Mouse (Mus musculus): Measurements from ENCODE around the gene Efnb1. TPM values are rescaled to one million over a fixed set of nuclear protein-coding genes. Genes with fewer than 3 reads are reported as not detected.

Gene Efnb1
- total RNA-seq, 2 experiments from 2014 or later: 1.00 to 1.2 TPM

DNA sequence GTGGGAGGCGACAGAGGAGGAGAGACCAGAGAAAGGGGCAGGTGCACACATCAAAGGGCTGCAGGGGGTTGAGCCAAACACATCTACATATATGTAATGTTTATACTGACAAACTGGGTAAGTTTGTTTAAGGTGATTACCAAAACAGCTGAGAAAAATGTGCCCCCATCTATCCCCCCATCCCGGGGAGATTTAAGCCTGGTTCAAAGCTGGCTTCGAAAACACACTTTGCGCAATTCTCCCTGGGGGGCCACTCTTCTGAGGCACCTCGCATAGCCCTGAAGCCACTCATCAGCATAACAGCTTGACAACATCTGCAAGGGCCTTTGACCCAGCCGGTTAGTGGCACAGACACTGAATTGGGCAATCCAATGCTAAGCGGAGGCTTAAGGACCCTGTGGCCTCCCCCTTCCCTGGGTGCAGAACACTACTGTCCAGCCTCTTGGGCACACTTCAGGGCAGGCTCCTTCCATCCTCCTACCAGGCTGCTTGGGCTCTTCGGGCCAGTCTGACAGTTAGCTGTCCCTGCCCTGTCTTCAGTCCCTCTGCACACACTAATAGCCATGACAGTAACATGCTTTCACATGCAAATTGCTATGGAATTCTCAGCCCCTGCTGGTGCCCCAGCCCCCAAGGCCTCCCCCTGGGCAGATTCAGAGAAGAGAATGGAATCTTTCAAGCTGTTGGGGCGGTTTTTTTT is 16.8 kb downstream of the Efnb1 start:
- ATAC-seq (replicated peaks; ENCODE audit: poor library complexity): peak; percentile 22; the same call in 1 of the 2 replicates

DNA sequence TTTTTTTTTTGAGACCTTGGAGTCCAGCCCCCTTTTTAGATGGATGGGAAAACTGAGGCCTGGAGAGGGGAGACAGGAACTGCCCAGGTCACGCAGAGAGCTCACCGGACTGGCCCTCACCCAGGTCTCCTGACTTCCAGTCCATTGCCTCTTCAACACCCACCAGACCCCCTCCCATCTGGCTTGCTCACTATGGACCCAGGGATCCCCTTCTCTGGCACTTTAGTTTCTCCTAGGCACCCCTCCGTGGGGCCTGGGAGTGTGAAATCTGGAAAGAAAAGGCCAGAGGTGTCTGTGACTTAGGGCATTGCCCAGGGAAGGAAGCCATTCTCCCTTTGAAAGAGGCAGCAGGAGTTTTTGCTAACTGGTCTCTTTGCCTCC is 17.3 kb downstream of the Efnb1 start:
- no peak for ATAC-seq (replicated peaks; ENCODE audit: poor library complexity)

DNA sequence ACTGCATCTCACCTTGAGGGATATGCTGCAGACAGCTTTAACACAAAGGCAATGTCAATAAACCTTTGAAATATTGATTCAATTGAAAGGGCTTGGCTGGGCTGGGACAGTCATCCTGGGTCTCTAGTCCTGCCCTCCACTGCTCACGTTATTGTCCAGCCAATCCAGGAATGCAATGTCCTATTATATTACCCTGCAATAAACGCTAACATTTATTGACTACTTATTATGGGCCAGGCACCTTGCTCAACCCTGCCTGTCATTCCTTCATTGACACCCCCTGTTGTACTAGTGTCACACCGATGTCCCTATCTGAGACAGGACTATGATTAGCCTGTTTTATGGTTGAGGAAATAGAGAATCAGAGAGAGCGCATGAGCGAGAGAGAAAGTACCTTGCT is 18.4 kb downstream of the Efnb1 start:
- no peak for ATAC-seq (replicated peaks; ENCODE audit: poor library complexity)

DNA sequence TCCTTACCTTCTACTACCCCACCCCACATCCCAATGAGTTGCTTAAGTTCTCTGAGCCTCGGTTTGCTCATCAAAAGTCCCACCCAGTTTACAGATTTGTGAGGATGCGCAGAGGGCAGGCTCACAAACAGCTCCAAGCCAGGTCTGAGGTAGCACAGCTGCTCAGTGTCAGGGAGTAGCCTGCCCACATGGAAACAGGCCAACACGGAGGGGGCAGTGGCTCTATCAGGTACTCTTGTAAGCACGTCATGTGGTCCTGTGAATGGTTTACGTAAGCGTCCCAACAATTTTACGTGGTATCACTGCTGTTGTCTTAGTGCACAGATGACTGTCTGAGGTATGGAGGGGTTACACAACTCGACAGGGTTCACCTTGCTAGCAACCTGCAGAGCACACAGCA is 23.1 kb downstream of the Efnb1 start:
- no peak for ATAC-seq (replicated peaks; ENCODE audit: poor library complexity)

DNA sequence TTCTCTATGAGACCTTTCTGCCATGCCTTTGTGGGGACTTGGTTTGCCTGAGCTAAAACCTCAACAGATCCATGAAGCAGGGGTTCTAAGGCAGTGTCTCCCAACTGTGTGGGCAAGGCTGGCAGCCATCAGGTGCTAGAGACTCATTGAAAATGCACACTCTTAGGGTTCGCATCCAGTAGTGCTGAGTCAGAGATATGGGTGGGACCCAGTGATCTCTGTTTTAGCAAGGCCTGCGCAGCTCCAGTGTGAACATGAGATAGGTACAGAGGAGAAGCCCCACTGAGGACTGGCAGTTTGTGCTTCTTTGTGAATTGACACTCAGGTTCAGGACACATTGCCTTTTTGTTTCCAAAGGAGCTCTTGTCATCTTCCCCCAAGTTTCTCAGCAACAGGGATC is 28.2 kb downstream of the Efnb1 start:
- ATAC-seq (replicated peaks; ENCODE audit: poor library complexity): peak; percentile 73

DNA sequence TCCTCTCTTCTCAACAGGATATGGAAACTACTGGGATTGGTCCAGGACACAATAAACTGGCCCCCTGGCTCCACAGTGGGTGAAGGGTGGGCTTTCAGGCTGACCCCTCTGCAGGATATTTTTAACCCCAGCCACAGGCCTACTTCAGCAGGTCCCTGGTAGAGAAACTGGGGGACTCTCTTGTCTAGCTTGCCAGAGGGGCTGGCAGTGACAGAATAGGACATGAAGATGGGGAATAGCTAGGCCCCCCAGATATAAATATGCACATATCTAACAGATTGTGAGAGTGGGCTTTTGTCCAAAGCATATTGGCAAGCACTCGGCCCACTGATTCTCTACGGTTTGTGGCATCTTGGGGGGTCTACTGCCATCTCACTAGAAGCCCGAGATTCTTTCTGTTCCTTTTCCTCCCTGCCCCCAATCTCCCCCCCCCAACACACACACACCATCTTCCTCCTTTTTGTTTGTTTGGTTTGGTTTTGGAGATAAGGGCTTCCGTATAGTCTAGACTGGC is 29.0 kb downstream of the Efnb1 start:
- no peak for ATAC-seq (replicated peaks; ENCODE audit: poor library complexity)

DNA sequence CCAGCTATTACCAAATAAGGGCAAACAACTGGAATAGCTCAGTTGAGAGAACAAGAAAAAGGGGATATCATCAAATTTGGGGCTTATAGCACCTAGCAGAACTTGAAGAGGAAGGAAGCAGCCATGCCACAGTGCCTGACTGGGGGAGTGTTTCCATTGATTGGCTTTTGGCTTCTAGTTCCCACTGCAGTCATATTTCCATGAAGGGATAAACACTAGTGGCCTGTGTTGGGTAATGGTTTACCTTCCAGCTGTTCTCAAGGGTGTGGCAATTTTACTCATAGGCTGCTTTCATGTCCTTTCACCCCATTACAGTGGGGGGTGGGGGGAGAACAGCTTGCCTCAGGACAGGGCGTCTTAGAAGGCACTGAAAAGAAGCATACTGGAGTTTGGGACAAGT is 31.1 kb downstream of the Efnb1 start:
- ATAC-seq (replicated peaks; ENCODE audit: poor library complexity): peak; percentile 53

DNA sequence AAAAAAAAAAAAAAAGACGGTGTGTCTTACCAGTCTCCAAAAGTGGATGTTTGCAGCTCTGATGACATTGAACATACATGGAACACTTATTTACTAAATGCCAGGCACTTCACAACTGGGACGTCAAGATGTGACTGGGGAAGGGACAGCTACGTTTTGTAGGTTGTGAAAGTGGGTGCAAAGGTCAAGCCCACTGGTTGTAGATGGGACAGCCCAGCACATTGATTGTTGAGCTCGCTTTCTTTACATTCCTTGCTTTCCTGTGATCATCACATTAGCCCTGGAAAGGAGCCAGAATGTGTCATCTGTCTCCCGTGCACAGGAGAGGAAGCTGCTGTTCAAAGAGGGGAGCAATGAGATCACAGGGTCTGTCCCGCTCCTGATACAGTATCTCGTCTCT is 31.6 kb downstream of the Efnb1 start:
- no peak for ATAC-seq (replicated peaks; ENCODE audit: poor library complexity)

DNA sequence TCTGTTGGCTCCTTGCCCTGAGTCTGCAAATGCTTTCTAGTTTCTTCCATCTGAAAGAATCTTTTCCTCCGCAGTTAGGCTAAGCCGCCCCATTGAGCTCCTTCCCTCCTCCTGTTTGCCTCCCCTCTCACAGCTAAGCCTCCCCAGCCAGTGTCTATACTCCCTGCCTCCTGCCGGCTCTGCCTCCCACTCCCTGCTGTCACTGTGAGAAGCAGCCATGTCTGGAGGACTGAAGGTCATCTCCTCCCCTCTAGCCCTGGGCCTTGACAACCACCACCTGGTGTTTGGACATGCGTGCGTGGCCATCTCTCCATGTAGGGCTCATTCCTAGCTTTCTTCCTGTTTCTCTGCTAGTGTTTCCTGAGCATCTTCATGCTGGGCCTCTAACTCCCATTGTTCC is 36.4 kb downstream of the Efnb1 start:
- ATAC-seq (replicated peaks; ENCODE audit: poor library complexity): no peak

DNA sequence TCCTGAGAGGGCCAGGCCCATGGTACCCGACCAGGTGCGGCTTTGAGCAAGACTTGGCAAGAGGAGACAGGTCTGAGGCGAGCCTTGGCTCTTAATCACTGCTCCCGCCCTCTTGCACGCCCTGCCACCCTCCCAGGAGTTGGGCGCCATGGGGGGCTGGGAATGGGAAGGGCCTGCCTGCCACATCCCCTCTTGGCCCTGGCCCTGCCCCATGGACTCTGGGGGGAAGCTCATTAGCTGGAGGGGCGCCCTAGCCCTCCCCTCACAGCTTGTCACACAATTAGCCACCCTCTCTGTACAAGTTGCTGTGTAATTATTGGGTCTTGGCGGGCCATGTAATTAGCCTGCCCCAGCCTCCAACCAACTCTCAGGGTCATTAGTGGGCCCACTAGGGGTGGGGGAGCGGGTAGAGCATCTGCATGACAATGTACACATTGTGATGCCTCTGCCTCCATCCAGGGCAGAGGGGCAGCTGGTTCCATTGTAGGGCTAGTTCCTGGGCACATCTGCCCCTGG is 49.2 kb downstream of the Efnb1 start:
- ATAC-seq (replicated peaks; ENCODE audit: poor library complexity): no peak

DNA sequence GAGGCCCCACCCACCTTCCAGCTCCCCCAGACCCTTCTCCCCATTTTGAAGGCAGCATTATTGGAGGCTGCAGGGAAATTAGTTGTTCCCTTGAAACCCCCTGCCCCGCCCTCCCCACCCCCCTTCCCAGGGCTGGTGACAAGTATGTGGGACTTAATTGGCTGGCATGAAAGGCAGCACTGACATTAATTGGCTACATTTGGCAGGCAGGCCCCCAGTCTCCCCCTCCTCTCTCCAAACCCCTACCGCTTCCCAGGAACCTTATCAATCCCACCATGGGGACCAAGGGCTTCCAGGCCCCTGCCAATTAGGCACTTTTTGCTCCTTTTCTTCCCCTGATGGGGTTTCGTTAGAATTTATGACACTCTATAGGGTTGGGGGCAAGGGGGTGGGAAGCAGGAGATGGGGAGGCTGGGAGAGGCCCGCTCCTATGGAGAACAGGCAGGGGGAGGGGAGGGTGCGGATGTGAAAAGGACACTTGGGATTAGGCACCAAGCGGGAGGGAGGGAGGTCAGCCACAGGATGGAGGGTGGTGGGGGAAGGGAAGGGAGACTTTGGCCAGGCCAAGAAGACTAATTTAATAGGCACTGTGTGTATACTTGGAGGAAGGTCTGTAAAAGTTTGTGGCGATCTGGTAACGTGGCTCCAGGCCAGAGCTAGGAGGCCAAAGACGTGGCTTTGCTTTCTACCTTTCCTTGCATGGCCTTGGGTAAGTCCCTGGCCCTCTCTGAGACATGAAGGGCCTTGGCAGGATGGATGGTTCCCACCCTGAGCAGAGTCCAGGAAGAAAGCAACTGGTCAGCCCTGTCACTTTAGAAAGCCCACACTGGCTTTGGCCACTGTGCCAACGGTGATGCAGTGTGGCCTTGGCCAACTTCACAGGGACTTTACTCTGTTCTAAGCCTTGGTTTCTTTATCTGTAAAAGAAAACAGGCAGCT is 50.8 kb downstream of the Efnb1 start:
- ATAC-seq (replicated peaks; ENCODE audit: poor library complexity): no peak

DNA sequence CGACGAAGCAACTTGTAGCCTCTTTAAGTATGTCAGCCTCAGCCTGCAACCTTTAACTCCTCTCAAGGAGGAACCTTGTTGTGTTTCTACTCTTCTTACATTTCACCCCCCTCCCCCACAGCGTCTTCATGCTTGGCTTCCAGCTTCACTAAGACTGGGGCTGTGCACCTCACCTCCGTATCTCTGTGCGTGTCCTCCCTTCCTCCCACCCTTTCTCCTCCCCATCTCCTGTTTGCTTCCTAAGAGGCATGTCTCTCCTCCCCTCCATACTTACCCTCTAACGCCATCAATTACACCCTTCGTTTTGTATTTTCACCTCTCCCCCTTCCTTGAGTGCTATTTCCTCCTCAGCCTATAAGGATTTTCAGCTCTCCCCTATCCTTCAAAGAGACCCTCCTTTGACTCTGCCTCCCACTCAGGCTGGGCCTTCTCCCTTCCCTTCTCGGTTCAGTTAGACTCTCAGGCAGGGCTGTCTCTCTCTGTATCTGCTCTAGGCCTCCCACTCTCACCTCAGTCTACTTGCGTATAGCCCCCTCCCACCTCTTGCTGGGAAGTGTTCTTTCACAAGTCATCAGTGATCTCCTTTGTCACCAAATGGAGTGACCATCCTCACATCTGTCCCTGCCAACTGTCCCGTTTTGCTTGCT is 55.6 kb downstream of the Efnb1 start:
- ATAC-seq (replicated peaks; ENCODE audit: poor library complexity): no peak

DNA sequence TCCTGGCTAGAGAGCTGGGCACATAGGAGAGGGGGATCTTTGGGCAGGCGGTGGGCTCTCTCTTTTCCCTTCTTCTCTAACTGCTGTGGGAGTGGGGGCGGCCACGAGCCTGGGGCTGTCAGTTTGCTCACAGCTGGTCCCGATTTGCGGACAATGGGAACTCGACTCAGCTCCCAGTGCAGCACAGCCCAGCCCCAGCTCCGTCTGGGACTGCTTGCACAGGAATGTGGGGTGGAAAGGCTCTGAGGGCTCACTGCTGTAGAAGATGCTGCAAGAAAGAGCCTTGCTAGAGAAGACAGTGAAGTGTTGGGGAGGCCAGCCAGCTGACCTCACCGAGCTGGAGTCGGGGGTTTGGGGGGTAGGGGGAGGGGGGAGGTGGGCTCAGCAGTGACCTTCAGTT is 61.0 kb downstream of the Efnb1 start:
- ATAC-seq (replicated peaks; ENCODE audit: poor library complexity): no peak

DNA sequence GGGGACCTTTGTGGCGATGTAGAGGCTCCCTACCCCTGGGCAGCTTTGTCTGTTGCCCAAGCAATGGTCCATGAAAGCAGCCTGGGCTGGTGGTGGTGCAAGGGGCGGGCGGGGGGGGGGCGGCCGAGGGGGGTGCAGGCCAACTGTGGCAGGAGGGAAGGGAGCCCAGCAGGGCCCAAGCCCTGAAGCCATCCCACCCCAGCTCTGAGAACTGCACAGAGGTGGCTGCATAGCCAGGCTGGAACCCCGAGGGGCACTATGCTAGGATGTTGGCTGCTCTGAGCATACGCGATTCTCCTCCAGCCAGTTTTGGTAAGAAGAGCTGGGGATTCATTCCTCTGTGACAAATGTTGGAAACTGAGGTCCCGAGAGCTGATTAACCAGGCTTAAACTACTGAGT is 62.6 kb downstream of the Efnb1 start:
- ATAC-seq (replicated peaks; ENCODE audit: poor library complexity): no peak

Other genes starting within 250 kb of the Efnb1 start
- gene Ophn1, start 245.1 kb upstream of the Efnb1 start, total RNA-seq (2015): 0.81 and 0.89 TPM in 2 replicates
- 1.8 and 2.8 TPM in 2 replicates for gene Ophn1, start 245.1 kb upstream of the Efnb1 start, total RNA-seq (2017)
- 21.1 and 23.8 TPM in 2 replicates for gene Yipf6, start 199.8 kb upstream of the Efnb1 start, total RNA-seq (2015)
- 22.5 and 24.0 TPM in 2 replicates for gene Yipf6, start 199.8 kb upstream of the Efnb1 start, total RNA-seq (2017)
- gene Stard8, start 132.9 kb upstream of the Efnb1 start, total RNA-seq (2015): 4.4 and 5.6 TPM in 2 replicates
- 3.1 and 6.9 TPM in 2 replicates for gene Stard8, start 132.9 kb upstream of the Efnb1 start, total RNA-seq (2017)

Measured in megakaryocyte progenitor cell, adult 5-6 weeks (primary cell).